Mouse (Mus musculus): Measurements from ENCODE around the gene Smap2.

DNA sequence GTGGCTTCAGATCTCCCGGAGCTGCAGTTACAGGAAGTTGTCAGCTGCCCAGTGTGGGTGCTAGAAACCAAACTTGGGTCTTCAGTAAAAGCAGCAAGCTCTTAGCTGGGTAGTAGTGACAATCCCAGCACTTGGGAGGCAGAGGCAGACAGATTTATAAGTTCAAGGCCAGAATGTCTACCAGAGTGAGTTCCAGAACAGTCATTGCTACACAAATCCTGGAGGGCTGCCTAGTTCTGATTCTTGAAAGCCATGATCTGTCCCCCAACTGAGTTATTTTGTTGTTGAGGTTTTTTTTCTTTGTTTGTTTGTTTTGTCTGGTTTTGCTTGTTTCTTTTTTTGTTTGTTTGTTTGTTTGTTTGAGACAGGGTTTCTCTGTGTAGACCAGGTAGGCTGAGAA, 11.1 kb upstream of the Smap2 start:
- TF ChIP-seq CTCF (IDR thresholded peaks at IDR 0.05; ENCODE audit: control insufficient read depth, insufficient read depth, low read length) (no peak), POLR2A (IDR thresholded peaks at IDR 0.05; ENCODE audit: borderline replicate concordance, control insufficient read depth, low read depth, low read length) (no peak)

Data from bone marrow, adult 2 months (tissue).